Comparison of ENCODE assay signal across 8 mouse cellular contexts in the genomic region with DNA sequence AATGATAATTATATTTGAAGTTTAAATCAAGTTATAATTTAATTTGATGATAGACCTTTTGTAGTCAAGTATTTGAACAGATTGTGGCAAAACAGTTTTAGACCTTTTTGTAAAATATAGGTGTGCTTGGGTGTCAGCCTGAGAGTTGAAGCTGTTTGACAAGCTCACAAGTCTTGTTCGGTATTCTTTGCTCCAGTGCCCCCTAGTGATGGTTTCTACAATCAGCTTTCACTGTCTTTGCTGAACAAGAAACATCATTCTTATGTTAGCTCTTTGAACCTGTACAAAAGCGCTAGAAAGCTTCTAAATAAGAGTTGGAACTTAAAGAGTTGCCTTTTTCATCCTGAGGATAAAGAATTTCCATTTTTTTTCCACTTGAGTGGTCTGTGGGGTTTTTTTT.
A peak's percentile ranks its signal among the peaks of the same experiment; 100 is the strongest.
DNase-seq lines count a peak whose midpoint lies in the region; ATAC-seq and TF ChIP-seq lines count a peak whose summit lies in the region.
"Had no signal": no experiment of that assay in that cellular context is flagged by ENCODE, and none has a peak within 500 bp of the region (broad histone marks: within the 10 kb centered on the region; RNA-seq: fewer than 3 reads in every experiment).

No protein-coding gene starts in this region.

- H3K9ac ChIP-seq in stomach, postnatal 0 days (ENCODE audit: low read length) = no peak overlapping the region
- H3K9ac ChIP-seq: heart, embryonic 13.5 days had no signal

- H3K4me1 ChIP-seq in cortical plate, adult 2 months (ENCODE audit: control insufficient read depth, insufficient read depth, low read length) = no peaks in the 10 kb centered on the region
- H3K4me1 ChIP-seq in stomach, postnatal 0 days (replicated peaks; ENCODE audit: control insufficient read depth, insufficient read depth) = no peaks in the 10 kb centered on the region
- H3K4me1 ChIP-seq: heart, embryonic 13.5 days had no signal

- no peaks in the 10 kb centered on the region for H3K9me3 ChIP-seq in stomach, postnatal 0 days (ENCODE audit: control insufficient read depth, low read length)
- H3K9me3 ChIP-seq: heart, embryonic 13.5 days had no signal

- no peaks in the 10 kb centered on the region for H3K27me3 ChIP-seq in stomach, postnatal 0 days (ENCODE audit: control insufficient read depth, insufficient read depth, low read length)
- H3K27me3 ChIP-seq: heart, embryonic 13.5 days had no signal

- H3K4me3 ChIP-seq in cortical plate, adult 2 months (ENCODE audit: insufficient read depth, low read length) = no peak overlapping the region
- no peak overlapping the region for H3K4me3 ChIP-seq in stomach, postnatal 0 days (ENCODE audit: low read depth, low read length)
- H3K4me3 ChIP-seq: heart, embryonic 13.5 days had no signal

- no peaks in the 10 kb centered on the region for H3K36me3 ChIP-seq in stomach, postnatal 0 days (ENCODE audit: control insufficient read depth, insufficient read depth, low read length)

- ATAC-seq in stomach, postnatal 0 days (ENCODE audit: low FRiP score, low TSS enrichment) = no peak

- DNase-seq in ovary, postnatal 14 days (ENCODE audit: low spot score) = peak; percentile 21
- no peak for DNase-seq in ovary, postnatal 36 days (ENCODE audit: low spot score)
- peak; percentile 70 for DNase-seq in ZHBTc4 (ENCODE audit: low read depth, low spot score)
- DNase-seq in kidney, adult 9 months = peak; percentile 78
- peak; percentile 16 to 70 for DNase-seq in lung, adult 18-20 months
- DNase-seq in stomach, postnatal 0 days (ENCODE audit: low spot score) = peak; percentile 39

- H3K4me2 ChIP-seq in stomach, postnatal 0 days (replicated peaks; ENCODE audit: low read depth) = no peak overlapping the region
- H3K4me2 ChIP-seq: heart, embryonic 13.5 days had no signal

- TF ChIP-seq POLR2A in cortical plate, adult 2 months (IDR thresholded peaks at IDR 0.05; ENCODE audit: extremely low read depth, insufficient read depth, low read length) = no peak

- no peak for TF ChIP-seq EP300 in stomach, postnatal 0 days (optimal IDR thresholded peaks at IDR 0.05)

- no peak overlapping the region for H3K27ac ChIP-seq in cortical plate, adult 2 months (ENCODE audit: insufficient read depth, low read length)
- H3K27ac ChIP-seq in stomach, postnatal 0 days (replicated peaks) = no peak overlapping the region
- H3K27ac ChIP-seq: heart, embryonic 13.5 days had no signal

- peak; percentile 59 for TF ChIP-seq CTCF in cortical plate, adult 2 months (IDR thresholded peaks at IDR 0.05; ENCODE audit: extremely low read depth, insufficient read depth, low read length)
- peak; percentile 78 for TF ChIP-seq CTCF in stomach, postnatal 0 days (IDR thresholded peaks at IDR 0.05; ENCODE audit: low read depth)

- WGBS in stomach, postnatal 0 days = 37% methylated on average over 2 of the region's 2 CpGs
